Mouse (Mus musculus) brain, embryonic 14.5 days (tissue): Measurements from ENCODE around the gene Aldh4a1.

Source experiments
- CTCF ChIP-seq: fragments of 200-500 bp; IDR thresholded peaks from 2 replicates; pipeline ENCODE4 v1.5.1; 2012; ENCODE audit warnings: inconsistent platforms, mild to moderate bottlenecking, moderate library complexity, borderline replicate concordance; ENCODE audit not compliant: insufficient read depth, insufficient read length; ENCODE audit errors: extremely low read depth
- POLR2A ChIP-seq: fragments of 200-500 bp; IDR thresholded peaks from 2 replicates; pipeline ENCODE4 v1.6.1; 2012; ENCODE audit warnings: mild to moderate bottlenecking, inconsistent platforms, borderline replicate concordance; ENCODE audit not compliant: poor library complexity, insufficient read depth, insufficient read length, severe bottlenecking; ENCODE audit errors: extremely low read depth

DNA sequence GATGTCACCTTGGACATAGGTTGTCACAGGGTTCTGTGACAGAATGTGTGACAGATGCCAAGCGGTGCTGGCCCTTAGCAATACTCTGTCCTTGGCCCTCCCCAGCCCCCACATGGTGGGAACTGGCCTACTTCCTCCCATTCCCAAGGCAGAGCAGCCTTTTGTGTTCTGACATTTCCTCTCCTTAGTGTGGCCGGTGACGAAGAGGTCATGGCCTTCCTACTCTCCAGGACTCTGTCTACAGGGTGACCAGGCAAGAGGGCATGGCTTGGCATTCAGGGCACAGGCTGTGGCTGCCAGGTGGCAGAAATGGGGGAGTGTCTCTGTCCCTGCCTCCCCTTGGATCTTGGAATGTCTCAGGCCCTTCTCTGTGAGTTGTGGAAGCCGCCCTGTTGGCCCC, 35.3 kb upstream of the Aldh4a1 start:
- TF ChIP-seq CTCF, result no peak
- TF ChIP-seq POLR2A, result no peak
